Mouse (Mus musculus) myocyte (in vitro differentiated cells): ENCODE measurements at regions not wholly inside any gene's neighbourhood (a gene's known extent, or its start where the extent isn't known, plus 50 kb on each side); places are given as distances from the start of the nearest gene placed in this dataset.
A peak's percentile ranks its signal among the peaks of the same experiment; 100 is the strongest.

ENCODE experiments used
- H3K27me3 ChIP-seq: one replicate; pipeline ENCODE4 v1.6.1; 2011; ENCODE audit not compliant: control insufficient read depth, insufficient read depth, insufficient read length
- H3K36me3 ChIP-seq: one replicate; pipeline ENCODE4 v1.6.1; 2011; ENCODE audit not compliant: control insufficient read depth, insufficient read depth
- H3K4me2 ChIP-seq: one replicate; pipeline ENCODE4 v1.6.1; 2011; ENCODE audit warnings: low read depth, control low read depth
- H3K4me3 ChIP-seq: one replicate; pipeline ENCODE4 v1.5.1; 2011; ENCODE audit warnings: mild to moderate bottlenecking, control low read depth, moderate library complexity
- H3K79me2 ChIP-seq: one replicate; pipeline ENCODE4 v1.6.1; 2011; ENCODE audit not compliant: control insufficient read depth, insufficient read depth
- H3ac ChIP-seq: one replicate; pipeline ENCODE4 v1.6.1; 2011; ENCODE audit not compliant: control insufficient read depth, insufficient read length
- CEBPB ChIP-seq: IDR thresholded peaks from 2 replicates; pipeline ENCODE4 v1.6.1; 2011; ENCODE audit warnings: mild to moderate bottlenecking, moderate library complexity; ENCODE audit not compliant: poor library complexity, insufficient read depth, severe bottlenecking
- E2F4 ChIP-seq: IDR thresholded peaks from one replicate; pipeline ENCODE4 v1.6.1; 2011; ENCODE audit warnings: mild to moderate bottlenecking, control low read depth, moderate library complexity; ENCODE audit not compliant: insufficient read depth
- MAX ChIP-seq: IDR thresholded peaks from one replicate; pipeline ENCODE4 v1.6.1; 2011; ENCODE audit warnings: low read depth, mild to moderate bottlenecking, control low read depth
- MYOD1 ChIP-seq, 3 experiments: IDR thresholded peaks; one replicate each; pipeline ENCODE4 v1.6.1; 2011; ENCODE audit warnings: control low read depth in 2 of 3, low read depth in 2 of 3, mild to moderate bottlenecking in 2 of 3, moderate library complexity in 1 of 3; ENCODE audit not compliant: insufficient read length in 2 of 3, control insufficient read depth in 1 of 3
- MYOG ChIP-seq, 3 experiments: IDR thresholded peaks; one replicate each; pipeline ENCODE4 v1.6.1; 2011; ENCODE audit warnings: control low read depth in 2 of 3, low read depth in 2 of 3, mild to moderate bottlenecking in 2 of 3; ENCODE audit not compliant: insufficient read length in 2 of 3, control insufficient read depth in 1 of 3, insufficient read depth in 1 of 3
- POLR2A ChIP-seq: IDR thresholded peaks from one replicate; pipeline ENCODE4 v1.6.1; 2011; ENCODE audit warnings: low read depth, mild to moderate bottlenecking, control low read depth, moderate library complexity; ENCODE audit not compliant: insufficient read length
- POLR2AphosphoS2 ChIP-seq: IDR thresholded peaks from one replicate; pipeline ENCODE4 v1.6.1; 2011; ENCODE audit warnings: low read depth, control low read depth; ENCODE audit not compliant: insufficient read length
- REST ChIP-seq: IDR thresholded peaks from one replicate; pipeline ENCODE4 v1.6.1; 2011; ENCODE audit warnings: mild to moderate bottlenecking, control low read depth, moderate library complexity; ENCODE audit not compliant: insufficient read depth, insufficient read length
- SRF ChIP-seq: IDR thresholded peaks from one replicate; pipeline ENCODE4 v1.6.1; 2011; ENCODE audit warnings: low read depth; ENCODE audit not compliant: control insufficient read depth, insufficient read length
- TCF12 ChIP-seq: IDR thresholded peaks from one replicate; pipeline ENCODE4 v1.6.1; 2011; ENCODE audit warnings: mild to moderate bottlenecking, control low read depth; ENCODE audit not compliant: poor library complexity, insufficient read depth, severe bottlenecking
- TCF3 ChIP-seq: IDR thresholded peaks from one replicate; pipeline ENCODE4 v1.6.1; 2011; ENCODE audit warnings: low read depth, control low read depth; ENCODE audit not compliant: insufficient read length
- USF1 ChIP-seq: IDR thresholded peaks from one replicate; pipeline ENCODE4 v1.6.1; 2011; ENCODE audit warnings: low read depth, mild to moderate bottlenecking, control low read depth, moderate library complexity

DNA sequence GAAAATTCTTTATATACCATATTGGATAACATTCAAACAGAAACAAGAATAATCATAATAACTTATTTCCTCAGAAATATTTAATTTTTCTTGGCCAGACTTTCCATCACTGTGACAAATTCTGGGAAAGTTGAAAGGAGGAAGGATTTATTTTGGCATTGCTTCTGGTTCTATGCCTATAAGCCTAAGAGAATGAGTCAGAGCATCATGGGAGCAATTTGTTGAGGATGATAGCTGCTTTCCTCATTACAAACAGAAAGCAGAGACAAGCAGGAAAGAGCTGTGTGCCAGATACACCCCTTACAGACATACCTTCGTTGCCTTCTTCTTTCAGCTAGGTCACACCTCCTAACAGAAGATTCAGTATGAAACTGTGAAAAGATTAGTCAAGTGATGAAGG is 115.3 kb downstream of the Rgs21 start:
- Histone ChIP-seq H3K27me3 (no peaks in the 10 kb centered on the region), H3K36me3 (no peaks in the 10 kb centered on the region), H3K4me3 (no peak overlapping the region), H3ac (no peak overlapping the region), H3K79me2 (no peaks in the 10 kb centered on the region), H3K4me2 (peak overlapping the region; percentile 31)
- TF ChIP-seq E2F4 (no peak), SRF (no peak), CEBPB (no peak), POLR2AphosphoS2 (no peak), TCF3 (no peak), MAX (no peak), POLR2A (no peak), TCF12 (no peak), MYOG (IDR thresholded peaks at IDR 0.05; ENCODE audit: control insufficient read depth in 1 of 3, insufficient read depth in 1 of 3, insufficient read length in 2 of 3, low read depth in 2 of 3) (no peak), REST (no peak), MYOD1 (IDR thresholded peaks at IDR 0.05; ENCODE audit: control insufficient read depth in 1 of 3, insufficient read length in 2 of 3, low read depth in 2 of 3) (no peak), USF1 (no peak)

- Histone ChIP-seq H3K4me3 (no peak overlapping the region), H3K4me2 (no peak overlapping the region), H3K79me2 (no peaks in the 10 kb centered on the region), H3K27me3 (no peaks in the 10 kb centered on the region), H3ac (no peak overlapping the region), H3K36me3 (no peaks in the 10 kb centered on the region)
- TF ChIP-seq USF1: no peak
- no peak for TF ChIP-seq POLR2AphosphoS2
- no peak for TF ChIP-seq MYOG (IDR thresholded peaks at IDR 0.05; ENCODE audit: control insufficient read depth in 1 of 3, insufficient read depth in 1 of 3, insufficient read length in 2 of 3, low read depth in 2 of 3)
- no peak for TF ChIP-seq E2F4
- TF ChIP-seq CEBPB: no peak
- TF ChIP-seq TCF12: no peak
- no peak for TF ChIP-seq POLR2A
- TF ChIP-seq MYOD1 (IDR thresholded peaks at IDR 0.05; ENCODE audit: control insufficient read depth in 1 of 3, insufficient read length in 2 of 3, low read depth in 2 of 3): no peak
- TF ChIP-seq MAX: no peak
- no peak for TF ChIP-seq REST
- TF ChIP-seq TCF3: no peak
- TF ChIP-seq SRF: no peak
Observed at GRCm38 (mm10) chr1:144451731-144452130, 115.7 kb downstream of the Rgs21 start.

DNA sequence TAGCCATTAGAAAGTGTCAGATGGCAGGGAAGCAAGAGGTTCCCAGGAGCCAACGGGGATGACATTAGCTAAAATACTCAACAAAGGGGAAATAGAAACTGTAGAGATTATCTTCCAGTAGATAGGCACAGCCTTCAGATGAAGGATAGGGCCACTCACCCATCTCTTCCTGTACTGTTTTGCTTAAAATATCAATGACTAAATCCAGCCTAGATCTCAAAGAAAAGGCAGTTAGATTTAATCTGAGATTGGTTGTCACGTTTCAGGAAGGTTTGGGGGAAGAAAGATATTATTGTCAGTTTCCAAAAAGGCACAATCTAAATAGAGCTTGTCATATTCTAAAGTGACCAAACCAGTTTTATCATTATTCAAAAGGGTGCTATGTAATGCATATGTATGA is 130.8 kb downstream of the Rgs21 start:
- TF ChIP-seq POLR2AphosphoS2 (no peak), SRF (no peak), USF1 (no peak), REST (no peak), MAX (no peak), E2F4 (no peak), TCF3 (no peak)
- no peaks in the 10 kb centered on the region for H3K36me3 ChIP-seq
- H3K4me2 ChIP-seq: no peak overlapping the region
- H3K27me3 ChIP-seq: no peaks in the 10 kb centered on the region
- H3ac ChIP-seq: no peak overlapping the region
- no peaks in the 10 kb centered on the region for H3K79me2 ChIP-seq
- H3K4me3 ChIP-seq: no peak overlapping the region

DNA sequence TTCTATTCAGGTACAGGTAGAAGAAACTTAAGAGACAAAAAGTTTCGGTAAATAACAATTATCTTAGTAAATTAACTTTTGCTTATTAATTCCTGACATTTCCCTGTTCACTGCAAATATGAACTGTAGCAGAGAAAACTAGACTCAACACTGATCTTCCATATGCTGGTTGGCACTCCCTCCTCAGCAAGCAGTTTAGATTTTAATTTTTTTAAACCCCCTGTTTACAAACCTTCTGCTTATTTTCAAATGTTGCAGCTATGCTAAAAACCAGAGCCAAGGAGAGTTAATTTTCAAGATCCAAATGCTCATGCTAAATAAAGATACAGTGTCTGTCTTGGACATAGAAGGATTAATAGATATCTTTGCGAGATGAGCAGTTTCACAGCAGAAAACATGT is 134.7 kb downstream of the Rgs21 start:
- Histone ChIP-seq H3K79me2 (no peaks in the 10 kb centered on the region), H3K27me3 (no peaks in the 10 kb centered on the region), H3ac (no peak overlapping the region), H3K36me3 (no peaks in the 10 kb centered on the region), H3K4me2 (no peak overlapping the region), H3K4me3 (no peak overlapping the region)
- no peak for TF ChIP-seq TCF3
- no peak for TF ChIP-seq CEBPB
- TF ChIP-seq SRF: no peak
- TF ChIP-seq REST: no peak
- TF ChIP-seq E2F4: no peak
- no peak for TF ChIP-seq MYOG (IDR thresholded peaks at IDR 0.05; ENCODE audit: control insufficient read depth in 1 of 3, insufficient read depth in 1 of 3, insufficient read length in 2 of 3, low read depth in 2 of 3)
- TF ChIP-seq POLR2AphosphoS2: no peak
- no peak for TF ChIP-seq MAX
- TF ChIP-seq USF1: no peak
- TF ChIP-seq TCF12: no peak
- no peak for TF ChIP-seq POLR2A
- TF ChIP-seq MYOD1 (IDR thresholded peaks at IDR 0.05; ENCODE audit: control insufficient read depth in 1 of 3, insufficient read length in 2 of 3, low read depth in 2 of 3): no peak

DNA sequence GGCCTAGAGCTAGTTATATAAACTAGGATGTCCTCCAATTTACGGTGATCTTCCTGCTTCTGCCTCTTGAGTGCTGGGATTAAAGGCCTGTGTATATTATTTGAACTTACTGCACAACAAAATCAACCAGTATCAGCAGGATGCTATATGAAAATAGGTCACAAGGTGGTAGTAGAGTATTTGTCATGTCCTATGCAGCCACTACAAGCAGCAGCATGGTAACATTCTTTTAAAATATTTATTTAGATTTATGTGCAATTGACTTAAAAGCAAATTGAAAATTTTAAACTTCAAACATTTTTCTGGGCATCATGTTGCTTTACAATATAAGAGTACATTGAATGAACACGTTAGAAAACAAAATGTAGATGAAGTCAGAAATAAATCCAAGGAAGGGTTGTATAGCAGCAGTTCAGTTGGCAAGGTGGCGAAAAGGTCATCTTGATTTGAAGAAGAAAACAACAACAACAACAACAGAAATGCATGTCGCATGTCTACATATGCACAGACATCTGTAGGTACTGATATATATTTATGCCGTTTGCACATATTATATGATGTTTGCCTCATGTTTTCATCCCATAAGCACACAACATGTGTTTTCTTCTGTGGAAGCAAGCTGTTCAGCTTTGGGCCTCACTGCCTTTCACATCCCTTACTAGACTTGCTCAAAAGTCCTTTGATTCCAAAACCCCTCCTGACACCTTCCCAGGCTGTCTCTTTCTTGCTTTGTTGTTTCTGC is 135.8 kb downstream of the Rgs21 start:
- H3K27me3 ChIP-seq: no peaks in the 10 kb centered on the region
- H3K4me2 ChIP-seq: no peak overlapping the region
- H3K4me3 ChIP-seq: no peak overlapping the region
- H3ac ChIP-seq: no peak overlapping the region
- no peaks in the 10 kb centered on the region for H3K79me2 ChIP-seq
- TF ChIP-seq CEBPB: no peak
- TF ChIP-seq POLR2AphosphoS2: no peak
- TF ChIP-seq POLR2A: no peak
- no peak for TF ChIP-seq E2F4
- TF ChIP-seq MAX: no peak
- no peak for TF ChIP-seq MYOG (IDR thresholded peaks at IDR 0.05; ENCODE audit: control insufficient read depth in 1 of 3, insufficient read depth in 1 of 3, insufficient read length in 2 of 3, low read depth in 2 of 3)
- H3K36me3 ChIP-seq: no peaks in the 10 kb centered on the region
